Mouse (Mus musculus): ENCODE results near the gene Sept7.

Gene Sept7

DNA sequence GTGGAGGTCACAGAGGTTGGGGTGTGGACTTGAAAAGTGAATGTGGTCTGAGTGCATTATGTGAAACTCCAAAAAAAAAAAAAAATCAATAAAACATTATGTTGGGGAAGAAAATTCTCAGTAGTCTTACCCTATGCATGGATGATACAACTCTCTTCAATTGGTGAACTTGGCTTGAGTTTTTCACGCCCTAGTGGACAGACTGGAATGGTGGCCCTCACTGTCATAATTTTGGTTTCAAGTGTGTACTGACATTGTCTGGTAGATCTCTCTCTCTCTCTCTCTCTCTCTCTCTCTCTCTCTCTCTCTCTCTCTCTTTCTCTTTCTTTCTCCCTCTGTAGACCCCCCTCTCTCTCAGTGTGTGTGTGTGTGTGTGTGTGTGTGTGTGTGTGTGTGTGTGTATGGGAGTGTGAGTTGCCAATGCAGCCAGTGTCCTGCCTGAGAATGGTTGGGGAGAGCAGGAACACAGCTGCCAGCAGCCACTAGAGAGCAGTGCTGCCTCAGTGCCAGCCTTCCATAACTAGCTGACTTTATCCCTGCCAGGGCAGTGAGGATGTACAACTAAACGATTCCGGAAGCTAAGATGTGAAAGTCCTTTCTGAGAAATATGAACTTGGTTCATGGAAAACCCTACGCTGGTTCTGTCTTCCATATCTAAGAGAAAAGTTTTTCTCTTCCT, 65.7 kb downstream of the Sept7 start:
- TF ChIP-seq GATA4 (IDR thresholded peaks at IDR 0.05; ENCODE audit: insufficient replicate concordance, low read length) = no peak

- no peak for TF ChIP-seq GATA4 (IDR thresholded peaks at IDR 0.05; ENCODE audit: insufficient replicate concordance, low read length)
These were observed 75.6 kb downstream of the Sept7 start for GRCm38 (mm10) chr9:25327727-25328370.

GRCm38 (mm10) chr9:25328946-25329723, 76.9 kb downstream of the Sept7 start:
- TF ChIP-seq GATA4 (IDR thresholded peaks at IDR 0.05; ENCODE audit: insufficient replicate concordance, low read length) = no peak

DNA sequence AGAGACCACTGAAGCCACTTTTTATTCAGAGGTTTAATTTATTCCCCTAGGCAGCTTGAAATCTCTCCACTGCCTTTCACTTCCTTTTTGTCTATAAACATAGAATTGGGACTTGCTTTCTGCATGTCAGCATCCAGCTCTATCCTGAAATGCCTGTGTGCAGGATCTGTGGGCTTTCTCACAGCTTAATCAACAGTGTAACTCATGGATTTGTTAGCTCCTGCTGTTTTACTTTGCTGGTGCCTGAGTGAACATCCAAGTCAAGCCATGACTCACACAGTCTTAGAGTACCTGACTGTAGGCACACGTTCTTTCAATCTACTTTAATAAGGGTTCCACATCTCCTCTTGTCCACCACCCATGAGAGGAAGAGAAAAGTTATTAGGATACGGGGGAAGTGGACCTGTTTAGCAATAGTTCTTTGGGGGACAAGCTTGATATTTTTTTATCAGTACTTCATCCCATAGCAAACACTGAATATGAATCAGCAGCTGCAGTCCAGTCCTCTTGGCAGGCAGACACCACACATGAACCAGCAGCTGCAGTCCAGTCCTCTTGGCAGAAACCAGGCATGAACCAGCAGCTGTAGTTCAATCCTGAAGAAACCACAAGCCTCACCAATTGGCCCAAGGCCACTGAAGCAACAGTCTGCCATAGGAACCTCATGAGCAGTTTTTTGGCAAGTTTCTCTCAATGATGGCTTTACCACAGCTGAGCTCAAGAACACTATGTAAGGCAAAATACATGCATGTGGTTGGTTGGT, 85.4 kb downstream of the Sept7 start:
- no peak for TF ChIP-seq GATA4 (IDR thresholded peaks at IDR 0.05; ENCODE audit: insufficient replicate concordance, low read length)

DNA sequence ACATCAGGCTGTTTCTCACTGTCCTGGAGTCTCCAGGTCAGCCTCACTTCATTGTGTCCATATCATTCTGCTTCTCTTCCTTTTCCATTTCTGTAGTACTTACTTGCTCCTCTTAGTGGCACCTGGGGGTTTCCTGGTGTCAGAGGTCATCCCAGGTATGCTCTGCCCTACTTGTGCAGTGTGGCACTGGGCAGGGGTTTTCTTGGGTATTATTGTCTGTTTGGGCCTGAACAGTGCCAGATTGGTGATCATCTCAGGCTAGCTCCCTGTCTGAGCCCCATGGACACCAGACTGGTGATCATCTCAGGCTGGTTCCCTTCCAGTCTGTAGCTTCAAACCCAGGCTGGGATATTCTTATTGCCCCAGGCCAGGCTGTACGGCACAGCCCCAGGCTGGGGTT, 88.2 kb downstream of the Sept7 start:
- no peak for TF ChIP-seq GATA4 (IDR thresholded peaks at IDR 0.05; ENCODE audit: insufficient replicate concordance, low read length)

DNA sequence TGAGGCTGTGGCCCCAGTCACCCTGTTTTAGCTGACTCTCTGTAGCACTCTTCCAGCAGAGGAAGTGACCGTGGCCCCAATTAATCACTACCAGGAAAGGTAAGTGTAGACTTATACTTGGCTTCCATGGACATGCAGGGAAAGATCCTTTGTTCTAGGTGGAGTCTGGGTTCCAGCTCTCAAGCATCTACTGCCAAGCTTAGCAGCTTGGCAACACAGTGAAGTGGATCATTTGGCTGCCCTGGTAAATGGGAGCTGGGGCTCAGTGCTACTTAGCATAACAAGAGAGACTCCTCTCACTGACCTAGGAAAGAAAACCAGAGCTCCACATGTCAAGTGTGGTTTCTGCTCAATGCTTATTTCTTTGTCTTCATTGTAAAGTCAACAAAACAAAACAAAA, 101.5 kb downstream of the Sept7 start:
- no peak for TF ChIP-seq GATA4 (IDR thresholded peaks at IDR 0.05; ENCODE audit: insufficient replicate concordance, low read length)

GRCm38 (mm10) chr9:25355806-25356205, 103.6 kb downstream of the Sept7 start:
- no peak for TF ChIP-seq GATA4 (IDR thresholded peaks at IDR 0.05; ENCODE audit: insufficient replicate concordance, low read length)

DNA sequence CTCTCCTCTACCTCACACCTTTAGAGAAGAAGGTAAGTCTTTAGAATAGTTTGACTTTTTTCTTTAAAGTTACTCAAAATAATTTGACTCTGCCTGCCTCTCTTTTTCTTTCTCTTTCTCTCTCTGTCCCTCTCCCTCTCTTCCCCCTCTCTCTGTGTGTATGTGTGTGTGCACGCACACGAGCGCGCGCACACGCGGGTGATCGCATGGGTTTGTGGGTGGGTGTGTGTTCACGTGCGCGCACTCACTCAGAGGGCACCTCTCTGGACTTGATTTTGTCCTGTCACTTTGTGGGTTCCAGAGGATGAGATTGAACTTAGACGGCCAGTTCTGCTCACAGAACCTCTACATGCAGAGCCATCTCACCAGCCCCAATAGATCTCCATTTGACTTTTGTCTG, 105.3 kb downstream of the Sept7 start:
- no peak for TF ChIP-seq GATA4 (IDR thresholded peaks at IDR 0.05; ENCODE audit: insufficient replicate concordance, low read length)

GRCm38 (mm10) chr9:25358018-25358417, 105.8 kb downstream of the Sept7 start:
- TF ChIP-seq GATA4 (IDR thresholded peaks at IDR 0.05; ENCODE audit: insufficient replicate concordance, low read length) = no peak
